Mouse (Mus musculus): Measurements from ENCODE around the gene Vmn1r208.
"Not testable (repeated sequence)": the region's sequence is repeated elsewhere in the genome, so short reads cannot be mapped to it uniquely, and the experiment has no call there.

- TF ChIP-seq MYC (IDR thresholded peaks at IDR 0.05; ENCODE audit: low read depth, low read length); CHD1 (IDR thresholded peaks at IDR 0.05; ENCODE audit: low read depth, low read length); CTCF (IDR thresholded peaks at IDR 0.05 in 2 of 3, conservative IDR thresholded peaks at IDR 0.05 in 1 of 3; ENCODE audit: control insufficient read depth in 1 of 3, insufficient read depth in 1 of 3, low read depth in 2 of 3, low read length in 3 of 3, poor library complexity in 1 of 3, severe bottlenecking in 1 of 3); GABPA (IDR thresholded peaks at IDR 0.05; ENCODE audit: low read depth, low read length); TBP (IDR thresholded peaks at IDR 0.05; ENCODE audit: low read depth, low read length); NRF1 (IDR thresholded peaks at IDR 0.05; ENCODE audit: insufficient read depth, low read depth, low read length, poor library complexity, severe bottlenecking); POLR2AphosphoS2 (IDR thresholded peaks at IDR 0.05; ENCODE audit: low read length); POLR2A (IDR thresholded peaks at IDR 0.05; ENCODE audit: control insufficient read depth in 1 of 2, insufficient read depth in 1 of 2, low read depth in 1 of 2, low read length in 2 of 2, poor library complexity in 1 of 2); JUND (IDR thresholded peaks at IDR 0.05; ENCODE audit: low read depth, low read length): not testable (repeated sequence)
These were observed 44.4 kb upstream of the Vmn1r208 start for GRCm38 (mm10) chr13:22821601-22822000.

Data from MEL (cell line).